Mouse (Mus musculus) CH12.LX (cell line): ENCODE measurements around the gene Usp19.

ENCODE experiments used
- CTCF ChIP-seq, 2 experiments: IDR thresholded peaks in 1 of 2; conservative IDR thresholded peaks in 1 of 2; 2 replicates each; pipeline ENCODE4 v1.5.1; 2011 to 2012; ENCODE audit warnings: low read depth in 2 of 2, low read length in 2 of 2, improper control_type of control experiment in 1 of 2, inconsistent platforms in 1 of 2, mild to moderate bottlenecking in 1 of 2, moderate library complexity in 1 of 2
- EP300 ChIP-seq: IDR thresholded peaks from 2 replicates; pipeline ENCODE4 v1.6.1; 2011; ENCODE audit warnings: low read length, improper control_type of control experiment
- NELFE ChIP-seq: IDR thresholded peaks from 2 replicates; pipeline ENCODE4 v1.6.1; 2011; ENCODE audit warnings: low read depth, low read length, improper control_type of control experiment

DNA sequence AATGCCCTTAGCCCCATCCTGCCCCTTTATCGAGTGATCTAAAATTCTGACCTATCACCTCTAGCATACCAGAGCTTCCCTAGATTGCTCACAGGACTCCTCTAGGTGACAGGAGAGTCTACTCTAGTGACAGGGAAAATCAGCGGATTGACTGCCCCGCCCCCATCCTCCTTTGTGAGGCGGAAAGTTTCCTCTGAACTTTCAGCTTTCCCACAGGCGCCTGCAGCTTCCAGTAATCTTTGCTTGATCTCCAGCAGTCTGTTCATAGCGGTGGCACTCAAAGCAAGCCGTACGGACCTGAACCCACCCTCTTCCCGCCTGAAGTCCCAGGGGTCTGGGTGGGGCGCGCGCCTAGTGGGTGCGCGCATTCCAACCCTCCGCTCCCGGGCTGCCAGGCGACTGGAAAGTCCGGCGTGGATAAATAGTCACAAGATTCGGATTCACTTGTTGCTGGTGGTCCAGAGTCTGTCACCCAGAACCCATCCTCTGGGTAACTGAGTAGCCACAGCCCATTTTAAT is 11.7 kb upstream of the Usp19 start:
- TF ChIP-seq CTCF (conservative IDR thresholded peaks at IDR 0.05 in 1 of 2, IDR thresholded peaks at IDR 0.05 in 1 of 2; ENCODE audit: low read depth in 2 of 2, low read length in 2 of 2) (no peak), NELFE (no peak), EP300 (no peak)
